Mouse (Mus musculus): ENCODE measurements around the gene A930018P22Rik. TPM values are rescaled to one million over a fixed set of nuclear protein-coding genes. Genes with fewer than 3 reads are reported as not detected.

Gene A930018P22Rik
- total and polyA plus RNA-seq, 3 experiments, result not detected

DNA sequence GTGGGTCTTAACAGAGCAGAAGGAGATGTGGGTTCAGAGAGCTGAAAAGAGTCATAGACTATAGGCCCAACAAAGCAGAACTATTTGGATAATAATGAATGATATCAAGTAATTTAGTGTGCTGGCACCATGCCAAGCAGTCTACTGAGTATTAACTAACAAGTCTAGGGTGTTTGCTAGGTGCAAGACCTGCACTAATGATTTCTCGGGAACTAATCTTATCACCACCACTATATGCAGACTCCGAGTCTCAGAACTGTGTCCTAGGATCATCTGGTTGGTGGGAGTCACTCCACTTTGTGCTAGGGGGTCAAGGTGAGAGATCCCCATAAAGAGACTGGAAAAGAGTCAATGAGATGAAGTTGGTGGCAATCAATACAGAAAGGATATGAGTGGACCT is 43.1 kb downstream of the A930018P22Rik start:
- Histone ChIP-seq H3K79me2 (replicated peaks; ENCODE audit: control insufficient read depth, extremely low read depth, insufficient read depth, poor library complexity, severe bottlenecking) (no peaks in the 10 kb centered on the region), H3K9ac (ENCODE audit: insufficient read depth, low read depth) (no peak overlapping the region), H3K4me3 (replicated peaks in 1 of 3; ENCODE audit: low read depth in 2 of 3, low read length in 2 of 3, poor library complexity in 1 of 3) (no peak overlapping the region), H3K4me2 (ENCODE audit: insufficient read depth, low read depth, poor library complexity, severe bottlenecking) (no peak overlapping the region), H3K27me3 (replicated peaks) (no peaks in the 10 kb centered on the region), H3K9me3 (replicated peaks; ENCODE audit: low read length) (no peaks in the 10 kb centered on the region), H3K36me3 (replicated peaks in 1 of 2; ENCODE audit: control insufficient read depth in 1 of 2, insufficient read depth in 1 of 2, low read length in 1 of 2) (no peaks in the 10 kb centered on the region), H3K4me1 (ENCODE audit: control insufficient read depth in 1 of 2, insufficient read depth in 2 of 2) (no peaks in the 10 kb centered on the region), H3K27ac (ENCODE audit: insufficient read depth, low read depth) (no peak overlapping the region)
- dilution Hi-C loops (cut with MboI; ENCODE audit: extremely low pct_ligation_motif_present, extremely low pct_unique_long_range_greater_than_20kb, low sequenced_read_pairs) (no loop called here), in situ Hi-C loops (cut with MboI; ENCODE audit: low pct_ligation_motif_present, low pct_unique_long_range_greater_than_20kb, low sequenced_read_pairs) (no loop called here)
- TF ChIP-seq MAZ (IDR thresholded peaks at IDR 0.05; ENCODE audit: low read depth, low read length) (no peak), MXI1 (IDR thresholded peaks at IDR 0.05; ENCODE audit: low read depth, low read length) (no peak), MEF2A (IDR thresholded peaks at IDR 0.05; ENCODE audit: borderline replicate concordance, low read depth, low read length) (no peak), GABPA (IDR thresholded peaks at IDR 0.05; ENCODE audit: insufficient replicate concordance, low read depth, low read length) (no peak), CTCF (conservative IDR thresholded peaks at IDR 0.05 in 1 of 2, IDR thresholded peaks at IDR 0.05 in 1 of 2; ENCODE audit: low read depth in 2 of 2, low read length in 2 of 2) (no peak), KAT2A (IDR thresholded peaks at IDR 0.05; ENCODE audit: insufficient replicate concordance, low read length) (no peak)
- DNase-seq (ENCODE audit: extremely low read depth), result no peak

DNA sequence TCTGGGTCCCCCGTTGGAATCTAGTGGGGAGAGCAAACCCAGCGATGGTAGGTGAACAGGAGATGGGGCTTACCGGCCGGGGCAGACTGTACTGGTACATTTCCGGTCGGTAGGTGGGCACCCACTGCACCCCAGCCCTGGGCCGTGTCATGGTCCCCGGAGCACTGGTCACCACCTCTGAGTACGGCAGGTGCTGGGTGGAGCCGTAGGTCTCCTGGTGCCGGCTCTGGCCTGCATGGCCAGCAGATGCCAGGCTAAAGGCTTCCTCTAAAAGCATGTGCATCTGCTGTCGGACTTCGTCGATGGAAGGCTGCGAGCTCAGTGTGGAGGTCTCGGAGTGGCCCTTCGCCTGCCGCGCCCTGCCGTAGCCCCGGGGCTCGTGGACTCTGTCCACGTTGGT is 45.2 kb downstream of the A930018P22Rik start:
- TF ChIP-seq ZMIZ1 (IDR thresholded peaks at IDR 0.05; ENCODE audit: low read depth, low read length), result no peak
- no peak for TF ChIP-seq HCFC1 (IDR thresholded peaks at IDR 0.05; ENCODE audit: low read depth, low read length)
- no peak for TF ChIP-seq CTCF (conservative IDR thresholded peaks at IDR 0.05 in 1 of 2, IDR thresholded peaks at IDR 0.05 in 1 of 2; ENCODE audit: low read depth in 2 of 2, low read length in 2 of 2)
- TF ChIP-seq MYC (IDR thresholded peaks at IDR 0.05; ENCODE audit: low read depth, low read length), result no peak
- TF ChIP-seq ZC3H11A (IDR thresholded peaks at IDR 0.05; ENCODE audit: low read depth, low read length), result no peak
- no peak for TF ChIP-seq MAFK (IDR thresholded peaks at IDR 0.05; ENCODE audit: insufficient replicate concordance, low read length)
- TF ChIP-seq PAX5 (IDR thresholded peaks at IDR 0.05; ENCODE audit: low read length), result no peak
- no peak for TF ChIP-seq MEF2A (IDR thresholded peaks at IDR 0.05; ENCODE audit: borderline replicate concordance, low read depth, low read length)
- TF ChIP-seq USF1 (IDR thresholded peaks at IDR 0.05; ENCODE audit: low read depth, low read length), result no peak
- TF ChIP-seq NRF1 (IDR thresholded peaks at IDR 0.05; ENCODE audit: low read depth, low read length), result no peak
- no peak for TF ChIP-seq TBP (conservative IDR thresholded peaks at IDR 0.05; ENCODE audit: low read depth, low read length)
- TF ChIP-seq MAX (IDR thresholded peaks at IDR 0.05; ENCODE audit: low read length), result no peak
- no peak for TF ChIP-seq GABPA (IDR thresholded peaks at IDR 0.05; ENCODE audit: insufficient replicate concordance, low read depth, low read length)
- TF ChIP-seq BHLHE40 (IDR thresholded peaks at IDR 0.05; ENCODE audit: low read depth, low read length), result no peak
- TF ChIP-seq POLR2A (IDR thresholded peaks at IDR 0.05; ENCODE audit: low read depth, low read length), result no peak
- no peak for TF ChIP-seq KAT2A (IDR thresholded peaks at IDR 0.05; ENCODE audit: insufficient replicate concordance, low read length)
- no peak for TF ChIP-seq SIN3A (IDR thresholded peaks at IDR 0.05; ENCODE audit: low read length)
- TF ChIP-seq RAD21 (IDR thresholded peaks at IDR 0.05; ENCODE audit: low read depth, low read length), result no peak
- Histone ChIP-seq H3K4me1 (ENCODE audit: control insufficient read depth in 1 of 2, insufficient read depth in 2 of 2) (no peaks in the 10 kb centered on the region), H3K4me2 (ENCODE audit: insufficient read depth, low read depth, poor library complexity, severe bottlenecking) (no peak overlapping the region), H3K4me3 (replicated peaks in 1 of 3; ENCODE audit: low read depth in 2 of 3, low read length in 2 of 3, poor library complexity in 1 of 3) (no peak overlapping the region), H3K27ac (ENCODE audit: insufficient read depth, low read depth) (no peak overlapping the region), H3K9me3 (replicated peaks; ENCODE audit: low read length) (no peaks in the 10 kb centered on the region), H3K79me2 (replicated peaks; ENCODE audit: control insufficient read depth, extremely low read depth, insufficient read depth, poor library complexity, severe bottlenecking) (no peaks in the 10 kb centered on the region), H3K27me3 (replicated peaks) (no peaks in the 10 kb centered on the region), H3K36me3 (replicated peaks in 1 of 2; ENCODE audit: control insufficient read depth in 1 of 2, insufficient read depth in 1 of 2, low read length in 1 of 2) (no peaks in the 10 kb centered on the region), H3K9ac (ENCODE audit: insufficient read depth, low read depth) (no peak overlapping the region)
- no peak for DNase-seq (ENCODE audit: extremely low read depth)
- dilution Hi-C loops (cut with MboI; ENCODE audit: extremely low pct_ligation_motif_present, extremely low pct_unique_long_range_greater_than_20kb, low sequenced_read_pairs), result no loop called here
- in situ Hi-C loops (cut with MboI; ENCODE audit: low pct_ligation_motif_present, low pct_unique_long_range_greater_than_20kb, low sequenced_read_pairs), result no loop called here
